Mouse (Mus musculus) brain, embryonic 14.5 days (tissue): Measurements from ENCODE around the gene Tm9sf1. TPM values are rescaled to one million over a fixed set of nuclear protein-coding genes. Genes with fewer than 3 reads are reported as not detected.

Experiments used
- DNase-seq: peaks from one replicate; pipeline ENCODE4 v3.0.0-alpha.2; 2011; ENCODE audit warnings: low read depth
- CTCF ChIP-seq: fragments of 200-500 bp; IDR thresholded peaks from 2 replicates; pipeline ENCODE4 v1.5.1; 2012; ENCODE audit warnings: inconsistent platforms, mild to moderate bottlenecking, moderate library complexity, borderline replicate concordance; ENCODE audit not compliant: insufficient read depth, insufficient read length; ENCODE audit errors: extremely low read depth
- POLR2A ChIP-seq: fragments of 200-500 bp; IDR thresholded peaks from 2 replicates; pipeline ENCODE4 v1.6.1; 2012; ENCODE audit warnings: mild to moderate bottlenecking, inconsistent platforms, borderline replicate concordance; ENCODE audit not compliant: poor library complexity, insufficient read depth, insufficient read length, severe bottlenecking; ENCODE audit errors: extremely low read depth
- polyA plus RNA-seq: library from polyadenylated mRNA; depleted of rRNA; stranded (reverse); fragments of >200 nt; gene quantifications from 2 replicates; pipeline ENCODE4 v1.2.3, GENCODE M21; 2012

Gene Tm9sf1
- polyA plus RNA-seq, 1 experiment: 44.9 TPM

GRCm38 (mm10) chr14:55656935-55657334 lies 13.3 kb upstream of the Tm9sf1 start:
- TF ChIP-seq CTCF (no peak), POLR2A (no peak)
- no peak for DNase-seq

GRCm38 (mm10) chr14:55651528-55651927 lies 7.9 kb upstream of the Tm9sf1 start:
- DNase-seq: no peak
- TF ChIP-seq POLR2A (no peak), CTCF (no peak)

GRCm38 (mm10) chr14:55649884-55650283 lies 6.3 kb upstream of the Tm9sf1 start, which contains the start of gene Tssk4:
Gene Tssk4 (plus strand): TSS chr14:55650184.
- no peak for DNase-seq
- TF ChIP-seq POLR2A (no peak), CTCF (no peak)

- DNase-seq: peak; percentile 6
- TF ChIP-seq POLR2A (no peak), CTCF (no peak)
These were observed 769 bp upstream of the Tm9sf1 start for GRCm38 (mm10) chr14:55644261-55644888.

GRCm38 (mm10) chr14:55642679-55643059 lies 937 bp downstream of the Tm9sf1 start:
- no peak for DNase-seq
- TF ChIP-seq POLR2A: no peak
- no peak for TF ChIP-seq CTCF

- DNase-seq: no peak
- TF ChIP-seq POLR2A (no peak), CTCF (no peak)
These were observed 2.3 kb downstream of the Tm9sf1 start for GRCm38 (mm10) chr14:55641291-55641690.

GRCm38 (mm10) chr14:55640816-55641215 lies 2.8 kb downstream of the Tm9sf1 start:
- no peak for TF ChIP-seq POLR2A
- no peak for TF ChIP-seq CTCF
- no peak for DNase-seq

GRCm38 (mm10) chr14:55637795-55638194 lies 5.8 kb downstream of the Tm9sf1 start, which contains the start of gene Gm49378:
Gene Gm49378 (minus strand): TSS chr14:55637895.
- no peak for DNase-seq
- TF ChIP-seq POLR2A (no peak), CTCF (no peak)

- TF ChIP-seq CTCF: no peak
- peak; percentile 32; the same call in 1 of the 2 replicates for TF ChIP-seq POLR2A
- DNase-seq: peak; percentile 97
These were observed 8.0 kb downstream of the Tm9sf1 start, which contains the start of gene Ipo4 for GRCm38 (mm10) chr14:55635523-55636007. Gene Ipo4 (minus strand): TSS chr14:55635957.

GRCm38 (mm10) chr14:55634874-55635522 lies 8.6 kb downstream of the Tm9sf1 start:
- TF ChIP-seq POLR2A: no peak
- no peak for TF ChIP-seq CTCF
- DNase-seq: no peak

- TF ChIP-seq CTCF (peak; percentile 76), POLR2A (no peak)
- DNase-seq: no peak
These were observed 14.3 kb downstream of the Tm9sf1 start for GRCm38 (mm10) chr14:55629312-55629711.
